Mouse (Mus musculus): ENCODE measurements around the gene Mettl7a3. TPM values are rescaled to one million over a fixed set of nuclear protein-coding genes. Genes with fewer than 3 reads are reported as not detected.
"Not testable (repeated sequence)": the region's sequence is repeated elsewhere in the genome, so short reads cannot be mapped to it uniquely, and the experiment has no call there.

Mettl7a3 gene
- polyA plus RNA-seq, 1 experiment from 2014 or later: not detected

- Histone ChIP-seq H3K4me2 (ENCODE audit: low read depth, severe bottlenecking) (peak within 1 kb of the TSS; percentile 70), H3K4me3 (ENCODE audit: low read depth, low read length) (peak within 1 kb of the TSS; percentile 43), H3K27me3 (ENCODE audit: control insufficient read depth, insufficient read depth, low read length) (no peaks in the 10 kb centered on the region), H3K9ac (ENCODE audit: low read length) (peak within 1 kb of the TSS; percentile 59), H3K36me3 (ENCODE audit: control insufficient read depth, insufficient read depth, low read length) (no peaks in the 10 kb centered on the region), H3K4me1 (ENCODE audit: control insufficient read depth, insufficient read depth, low read length) (no peaks in the 10 kb centered on the region), H3K9me3 (ENCODE audit: control insufficient read depth, low read length) (no peaks in the 10 kb centered on the region), H3K27ac (replicated peaks; ENCODE audit: low read depth, low read length) (no peak within 1 kb of the TSS)
- WGBS: 5% methylated on average over 22 of the region's 30 CpGs
- DNase-seq (ENCODE audit: low spot score) (peak; percentile 72), ATAC-seq (ENCODE audit: insufficient number of reproducible peaks, low FRiP score, low TSS enrichment, low read depth) (peak; percentile 67; the same call in 1 of the 2 replicates)
Measured at GRCm38 (mm10) chr15:100304019-100304991, 30.4 kb upstream of the Mettl7a3 start, which contains the start of gene Mettl7a1. TSS of gene Mettl7a1 (plus strand) at chr15:100304140.

DNA sequence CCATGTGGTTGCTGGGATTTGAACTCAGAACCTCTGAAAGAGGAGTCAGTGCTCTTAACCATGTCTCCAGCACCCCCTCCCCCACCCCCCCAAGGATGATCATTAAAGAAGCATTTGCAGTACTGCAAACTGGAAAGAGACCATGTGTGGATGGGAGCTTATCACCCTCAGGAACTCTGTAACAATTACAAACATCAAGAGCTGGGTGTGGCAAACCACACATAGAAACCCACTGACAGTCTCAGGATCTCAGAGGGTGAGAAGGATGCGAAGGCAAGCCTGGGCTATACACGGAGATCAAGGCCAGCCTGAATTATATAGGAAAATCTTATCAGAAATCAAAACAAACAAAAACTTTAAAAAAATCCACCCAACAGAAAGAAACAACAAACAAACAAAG lies 28.5 kb upstream of the Mettl7a3 start:
- 77% methylated on average over 2 of the region's 2 CpGs for WGBS
- ATAC-seq (ENCODE audit: insufficient number of reproducible peaks, low FRiP score, low TSS enrichment, low read depth): no peak
- H3K4me2 ChIP-seq (ENCODE audit: low read depth, severe bottlenecking): no peak overlapping the region

DNA sequence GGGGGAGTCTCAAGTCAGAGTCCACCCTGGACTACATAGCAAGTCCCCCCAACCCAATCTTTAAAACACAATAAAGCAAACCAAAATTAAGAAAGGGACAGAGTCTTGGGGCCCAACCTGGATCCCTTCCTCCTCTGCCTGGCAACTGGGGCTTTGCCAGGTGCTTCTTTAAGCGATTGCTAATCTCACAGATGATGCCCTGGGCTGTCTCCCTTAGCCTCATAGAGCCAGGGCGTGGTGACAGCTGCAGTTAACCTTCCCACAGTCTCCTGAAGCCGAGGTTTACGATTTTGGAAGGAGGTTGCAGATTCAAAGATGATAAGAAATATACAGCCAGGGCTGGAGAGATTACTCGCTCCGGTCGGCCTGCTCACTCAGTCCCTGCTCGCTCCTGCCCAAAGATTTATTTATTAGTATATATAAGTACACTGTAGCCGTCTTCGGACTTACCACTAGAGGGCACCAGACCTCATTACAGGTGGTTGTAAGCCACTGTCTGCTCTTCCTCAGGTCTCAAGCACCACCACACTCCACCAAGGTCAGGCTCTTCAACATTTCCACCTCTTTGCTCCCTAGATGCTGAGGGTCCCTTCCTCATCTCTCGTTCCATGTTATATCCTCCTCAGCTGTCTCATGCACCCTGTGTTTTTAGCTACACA lies 27.2 kb upstream of the Mettl7a3 start:
- peak; percentile 44 for DNase-seq (ENCODE audit: low spot score)
- not testable (repeated sequence) for H3K9ac ChIP-seq (ENCODE audit: low read length); H3K27ac ChIP-seq (replicated peaks; ENCODE audit: low read depth, low read length); H3K4me3 ChIP-seq (ENCODE audit: low read depth, low read length); H3K9me3 ChIP-seq (ENCODE audit: control insufficient read depth, low read length); H3K4me2 ChIP-seq (ENCODE audit: low read depth, severe bottlenecking); H3K36me3 ChIP-seq (ENCODE audit: control insufficient read depth, insufficient read depth, low read length); H3K27me3 ChIP-seq (ENCODE audit: control insufficient read depth, insufficient read depth, low read length); H3K4me1 ChIP-seq (ENCODE audit: control insufficient read depth, insufficient read depth, low read length); ATAC-seq (ENCODE audit: insufficient number of reproducible peaks, low FRiP score, low TSS enrichment, low read depth)
- WGBS: 41% methylated on average over 11 of the region's 11 CpGs

More for the DNA sequence above, 28.5 kb upstream of the Mettl7a3 start:
- DNase-seq (ENCODE audit: low spot score): no peak
- Histone ChIP-seq H3K36me3 (ENCODE audit: control insufficient read depth, insufficient read depth, low read length) (no peaks in the 10 kb centered on the region), H3K27me3 (ENCODE audit: control insufficient read depth, insufficient read depth, low read length) (no peaks in the 10 kb centered on the region), H3K4me3 (ENCODE audit: low read depth, low read length) (no peak overlapping the region), H3K9ac (ENCODE audit: low read length) (no peak overlapping the region), H3K4me1 (ENCODE audit: control insufficient read depth, insufficient read depth, low read length) (no peaks in the 10 kb centered on the region), H3K9me3 (ENCODE audit: control insufficient read depth, low read length) (no peaks in the 10 kb centered on the region), H3K27ac (replicated peaks; ENCODE audit: low read depth, low read length) (no peak overlapping the region)

DNA sequence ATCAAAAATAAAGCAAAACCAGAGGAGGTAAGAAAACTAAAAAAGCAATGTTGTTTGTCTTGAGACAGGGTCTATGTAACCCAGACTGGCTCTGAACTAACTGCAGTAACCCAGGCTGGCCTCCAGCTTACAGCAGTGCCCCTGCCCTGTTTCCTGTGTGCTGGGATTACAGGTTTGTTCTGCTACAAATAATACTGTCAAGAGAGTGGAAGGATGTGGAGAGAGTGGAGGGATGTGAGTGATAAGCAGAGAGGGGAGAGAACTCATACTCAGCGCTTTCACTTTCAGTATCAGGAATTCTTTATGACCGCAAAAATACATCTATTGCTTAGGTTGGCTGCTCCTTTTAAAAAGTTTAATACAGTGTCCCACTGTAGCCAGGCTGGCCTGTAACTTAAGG lies 22.4 kb upstream of the Mettl7a3 start:
- Histone ChIP-seq H3K36me3 (ENCODE audit: control insufficient read depth, insufficient read depth, low read length) (no peaks in the 10 kb centered on the region), H3K9ac (ENCODE audit: low read length) (no peak overlapping the region), H3K27ac (replicated peaks; ENCODE audit: low read depth, low read length) (no peak overlapping the region), H3K4me1 (ENCODE audit: control insufficient read depth, insufficient read depth, low read length) (no peaks in the 10 kb centered on the region), H3K4me2 (ENCODE audit: low read depth, severe bottlenecking) (no peak overlapping the region), H3K27me3 (ENCODE audit: control insufficient read depth, insufficient read depth, low read length) (no peaks in the 10 kb centered on the region), H3K4me3 (ENCODE audit: low read depth, low read length) (no peak overlapping the region), H3K9me3 (ENCODE audit: control insufficient read depth, low read length) (no peaks in the 10 kb centered on the region)
- ATAC-seq (ENCODE audit: insufficient number of reproducible peaks, low FRiP score, low TSS enrichment, low read depth) (no peak), DNase-seq (ENCODE audit: low spot score) (no peak)
- WGBS: 89% methylated on average over 2 of the region's 2 CpGs

GRCm38 (mm10) chr15:100314448-100315145 lies 20.1 kb upstream of the Mettl7a3 start:
- 93% methylated on average over 5 of the region's 5 CpGs for WGBS
- ATAC-seq (ENCODE audit: insufficient number of reproducible peaks, low FRiP score, low TSS enrichment, low read depth): no peak
- Histone ChIP-seq H3K9ac (ENCODE audit: low read length) (no peak overlapping the region), H3K4me3 (ENCODE audit: low read depth, low read length) (no peak overlapping the region), H3K4me2 (ENCODE audit: low read depth, severe bottlenecking) (no peak overlapping the region), H3K27me3 (ENCODE audit: control insufficient read depth, insufficient read depth, low read length) (no peaks in the 10 kb centered on the region), H3K9me3 (ENCODE audit: control insufficient read depth, low read length) (no peaks in the 10 kb centered on the region), H3K36me3 (ENCODE audit: control insufficient read depth, insufficient read depth, low read length) (no peaks in the 10 kb centered on the region), H3K27ac (replicated peaks; ENCODE audit: low read depth, low read length) (no peak overlapping the region), H3K4me1 (ENCODE audit: control insufficient read depth, insufficient read depth, low read length) (no peaks in the 10 kb centered on the region)
- no peak for DNase-seq (ENCODE audit: low spot score)

- 76% methylated on average over 4 of the region's 4 CpGs for WGBS
Measured at GRCm38 (mm10) chr15:100318014-100318671, 16.6 kb upstream of the Mettl7a3 start.

DNA sequence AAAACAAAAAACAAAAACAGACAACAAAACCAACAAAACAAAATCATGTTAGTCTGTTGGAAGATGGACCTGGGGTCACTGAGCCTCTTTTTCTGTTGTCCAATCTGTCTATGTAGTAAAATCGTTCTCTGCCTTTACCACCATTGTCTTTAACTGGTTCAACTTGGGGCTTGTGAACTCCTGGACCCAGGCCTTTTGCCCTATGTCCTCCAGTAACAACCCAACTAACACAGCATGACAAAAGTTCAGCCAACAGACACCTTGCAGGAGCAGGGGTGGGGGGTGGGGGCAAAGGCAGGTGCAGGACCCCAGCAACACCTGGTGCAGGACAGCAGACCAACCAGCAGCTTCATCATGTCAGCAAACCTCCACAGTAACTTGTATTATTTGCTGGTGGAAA lies 14.8 kb upstream of the Mettl7a3 start:
- Histone ChIP-seq H3K4me2 (ENCODE audit: low read depth, severe bottlenecking) (no peak overlapping the region), H3K27ac (replicated peaks; ENCODE audit: low read depth, low read length) (no peak overlapping the region), H3K9me3 (ENCODE audit: control insufficient read depth, low read length) (no peaks in the 10 kb centered on the region), H3K4me1 (ENCODE audit: control insufficient read depth, insufficient read depth, low read length) (no peaks in the 10 kb centered on the region), H3K4me3 (ENCODE audit: low read depth, low read length) (no peak overlapping the region), H3K27me3 (ENCODE audit: control insufficient read depth, insufficient read depth, low read length) (no peaks in the 10 kb centered on the region), H3K36me3 (ENCODE audit: control insufficient read depth, insufficient read depth, low read length) (no peaks in the 10 kb centered on the region), H3K9ac (ENCODE audit: low read length) (no peak overlapping the region)
- WGBS: 82% methylated on average over 1 of the region's 1 CpGs
- ATAC-seq (ENCODE audit: insufficient number of reproducible peaks, low FRiP score, low TSS enrichment, low read depth) (no peak), DNase-seq (ENCODE audit: low spot score) (no peak)

More at GRCm38 (mm10) chr15:100318014-100318671, 16.6 kb upstream of the Mettl7a3 start:
- not testable (repeated sequence) for H3K9me3 ChIP-seq (ENCODE audit: control insufficient read depth, low read length); H3K4me1 ChIP-seq (ENCODE audit: control insufficient read depth, insufficient read depth, low read length); H3K27me3 ChIP-seq (ENCODE audit: control insufficient read depth, insufficient read depth, low read length); DNase-seq (ENCODE audit: low spot score); H3K4me3 ChIP-seq (ENCODE audit: low read depth, low read length); H3K36me3 ChIP-seq (ENCODE audit: control insufficient read depth, insufficient read depth, low read length); H3K4me2 ChIP-seq (ENCODE audit: low read depth, severe bottlenecking); H3K9ac ChIP-seq (ENCODE audit: low read length); H3K27ac ChIP-seq (replicated peaks; ENCODE audit: low read depth, low read length); ATAC-seq (ENCODE audit: insufficient number of reproducible peaks, low FRiP score, low TSS enrichment, low read depth)

Data from limb, embryonic 11.5 days (tissue).